Mouse (Mus musculus): ENCODE results near the gene Lrp8. TPM values are rescaled to one million over a fixed set of nuclear protein-coding genes. Genes with fewer than 3 reads are reported as not detected.

Lrp8 gene
- total and polyA plus RNA-seq, 2 experiments from 2014 or later = 35.2 to 78.5 TPM

DNA sequence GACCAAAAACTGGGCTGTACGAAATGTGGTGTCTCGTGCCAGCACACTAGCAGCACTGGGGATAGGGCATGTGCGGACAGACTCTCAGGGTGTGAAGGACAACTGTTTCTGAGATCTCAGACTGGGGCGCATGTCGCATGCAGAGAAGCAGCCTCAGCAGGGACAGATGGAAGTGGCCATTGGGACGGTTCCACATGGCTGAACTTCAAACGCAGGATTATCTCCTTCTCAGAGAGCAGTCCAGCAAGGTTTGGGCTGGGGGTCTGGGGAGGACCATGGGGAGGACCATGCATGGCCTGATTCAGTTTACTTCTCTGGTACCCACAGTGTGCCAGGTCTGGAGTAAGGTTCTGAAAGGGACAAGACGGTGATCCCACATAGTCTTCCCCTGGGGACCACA, 41.6 kb downstream of the Lrp8 start:
- 37% methylated on average over 8 of the region's 8 CpGs for WGBS
- H3K9me3 ChIP-seq (ENCODE audit: low read length) = no peaks in the 10 kb centered on the region
- no peak overlapping the region for H3K4me3 ChIP-seq (ENCODE audit: low read depth, low read length)
- ATAC-seq (ENCODE audit: low FRiP score) = no peak; the same call in 1 of the 2 replicates
- H3K36me3 ChIP-seq (ENCODE audit: insufficient read depth, low read length) = peaks cover 23% of the 10 kb centered on the region
- H3K4me1 ChIP-seq (ENCODE audit: insufficient read depth, low read length) = no peaks in the 10 kb centered on the region
- no peak overlapping the region for H3K27ac ChIP-seq (ENCODE audit: low read depth, low read length)
- H3K27me3 ChIP-seq (ENCODE audit: insufficient read depth, low read length) = no peaks in the 10 kb centered on the region
- peak; percentile 56 for DNase-seq (ENCODE audit: low spot score)
- H3K9ac ChIP-seq (replicated peaks; ENCODE audit: low read length, poor library complexity, severe bottlenecking) = no peak overlapping the region
- TF ChIP-seq CTCF (IDR thresholded peaks at IDR 0.05) = no peak
- no peak overlapping the region for H3K4me2 ChIP-seq (ENCODE audit: low read depth, low read length, poor library complexity, severe bottlenecking)

DNA sequence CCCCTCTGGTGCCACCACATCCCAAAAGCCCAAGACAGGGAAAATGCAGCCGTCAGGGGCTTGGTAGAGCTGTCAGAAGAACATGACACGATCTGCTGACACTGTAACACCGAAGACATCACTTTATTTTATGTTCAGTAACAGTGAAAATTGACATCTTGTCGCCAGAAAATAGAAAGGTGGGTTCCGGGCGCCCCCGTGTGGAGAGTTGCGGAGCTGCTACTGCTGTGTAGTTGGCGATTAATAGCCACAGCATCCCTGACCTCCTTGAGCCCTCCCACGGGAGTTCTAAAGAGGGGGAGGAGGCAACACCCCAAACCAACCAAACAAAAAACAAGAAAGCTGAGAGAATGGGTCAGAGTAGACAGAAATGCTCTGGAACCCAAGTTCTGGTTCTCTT, 42.9 kb downstream of the Lrp8 start:
- H3K36me3 ChIP-seq (ENCODE audit: insufficient read depth, low read length) = peaks cover 35% of the 10 kb centered on the region

GRCm38 (mm10) chr4:107846795-107847194, 44.7 kb downstream of the Lrp8 start:
- 66% methylated on average over 7 of the region's 7 CpGs for WGBS
- Histone ChIP-seq H3K4me2 (ENCODE audit: low read depth, low read length, poor library complexity, severe bottlenecking) (no peak overlapping the region), H3K27me3 (ENCODE audit: insufficient read depth, low read length) (no peaks in the 10 kb centered on the region), H3K9me3 (ENCODE audit: low read length) (no peaks in the 10 kb centered on the region), H3K4me3 (ENCODE audit: low read depth, low read length) (no peak overlapping the region), H3K4me1 (ENCODE audit: insufficient read depth, low read length) (no peaks in the 10 kb centered on the region), H3K36me3 (ENCODE audit: insufficient read depth, low read length) (peaks cover 53% of the 10 kb centered on the region), H3K27ac (ENCODE audit: low read depth, low read length) (no peak overlapping the region), H3K9ac (replicated peaks; ENCODE audit: low read length, poor library complexity, severe bottlenecking) (no peak overlapping the region)
- DNase-seq (ENCODE audit: low spot score) (no peak), ATAC-seq (ENCODE audit: low FRiP score) (no peak)
- no peak for TF ChIP-seq CTCF (IDR thresholded peaks at IDR 0.05)

More for the DNA sequence above, 42.9 kb downstream of the Lrp8 start:
- Histone ChIP-seq H3K9ac (replicated peaks; ENCODE audit: low read length, poor library complexity, severe bottlenecking) (no peak overlapping the region), H3K4me1 (ENCODE audit: insufficient read depth, low read length) (no peaks in the 10 kb centered on the region), H3K4me2 (ENCODE audit: low read depth, low read length, poor library complexity, severe bottlenecking) (no peak overlapping the region), H3K4me3 (ENCODE audit: low read depth, low read length) (no peak overlapping the region), H3K9me3 (ENCODE audit: low read length) (no peaks in the 10 kb centered on the region), H3K27me3 (ENCODE audit: insufficient read depth, low read length) (no peaks in the 10 kb centered on the region), H3K27ac (ENCODE audit: low read depth, low read length) (0 out of 2 replicates have a peak overlapping the region, but pooled peaks have one; percentile 32)
- peak; percentile 92 for TF ChIP-seq CTCF (IDR thresholded peaks at IDR 0.05)
- DNase-seq (ENCODE audit: low spot score) (peak; percentile 69), ATAC-seq (ENCODE audit: low FRiP score) (no peak)
- 1% methylated on average over 10 of the region's 10 CpGs for WGBS

DNA sequence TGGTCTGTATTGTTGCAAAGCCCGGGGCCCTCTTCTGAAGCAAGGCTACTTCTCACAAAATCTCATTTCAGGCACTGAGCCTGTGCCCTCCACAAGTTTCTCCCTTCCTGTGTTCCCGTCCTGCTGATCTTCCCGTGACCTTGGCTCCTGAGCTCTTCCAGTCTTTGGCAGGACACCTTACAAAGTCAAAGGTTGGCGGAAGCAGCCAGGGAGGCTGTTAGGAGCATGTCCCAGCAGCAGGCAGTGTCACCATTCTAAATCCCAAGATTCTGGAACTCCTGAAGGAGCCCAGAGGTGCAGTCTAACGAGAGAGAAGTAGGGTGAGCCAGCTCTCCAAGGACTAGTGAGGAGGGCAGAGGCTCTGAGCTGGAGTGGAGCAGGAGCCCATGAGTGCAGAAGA, 46.5 kb downstream of the Lrp8 start:
- TF ChIP-seq CTCF (IDR thresholded peaks at IDR 0.05) = no peak
- WGBS = 84% methylated on average over 5 of the region's 5 CpGs
- no peaks in the 10 kb centered on the region for H3K27me3 ChIP-seq (ENCODE audit: insufficient read depth, low read length)
- DNase-seq (ENCODE audit: low spot score) (no peak), ATAC-seq (ENCODE audit: low FRiP score) (no peak)
- H3K4me3 ChIP-seq (ENCODE audit: low read depth, low read length) = no peak overlapping the region
- H3K36me3 ChIP-seq (ENCODE audit: insufficient read depth, low read length) = peaks cover 62% of the 10 kb centered on the region
- H3K27ac ChIP-seq (ENCODE audit: low read depth, low read length) = no peak overlapping the region
- no peak overlapping the region for H3K4me2 ChIP-seq (ENCODE audit: low read depth, low read length, poor library complexity, severe bottlenecking)
- no peak overlapping the region for H3K9ac ChIP-seq (replicated peaks; ENCODE audit: low read length, poor library complexity, severe bottlenecking)
- no peaks in the 10 kb centered on the region for H3K9me3 ChIP-seq (ENCODE audit: low read length)
- no peaks in the 10 kb centered on the region for H3K4me1 ChIP-seq (ENCODE audit: insufficient read depth, low read length)

- Histone ChIP-seq H3K4me1 (ENCODE audit: insufficient read depth, low read length) (no peaks in the 10 kb centered on the region), H3K36me3 (ENCODE audit: insufficient read depth, low read length) (peaks cover 73% of the 10 kb centered on the region), H3K4me2 (ENCODE audit: low read depth, low read length, poor library complexity, severe bottlenecking) (no peak overlapping the region), H3K9ac (replicated peaks; ENCODE audit: low read length, poor library complexity, severe bottlenecking) (no peak overlapping the region), H3K9me3 (ENCODE audit: low read length) (no peaks in the 10 kb centered on the region), H3K27ac (ENCODE audit: low read depth, low read length) (no peak overlapping the region), H3K4me3 (ENCODE audit: low read depth, low read length) (no peak overlapping the region), H3K27me3 (ENCODE audit: insufficient read depth, low read length) (no peaks in the 10 kb centered on the region)
- WGBS = 84% methylated on average over 9 of the region's 9 CpGs
- ATAC-seq (ENCODE audit: low FRiP score) (no peak), DNase-seq (ENCODE audit: low spot score) (no peak)
- TF ChIP-seq CTCF (IDR thresholded peaks at IDR 0.05) = no peak
These were observed 47.6 kb downstream of the Lrp8 start for GRCm38 (mm10) chr4:107849621-107850020.

DNA sequence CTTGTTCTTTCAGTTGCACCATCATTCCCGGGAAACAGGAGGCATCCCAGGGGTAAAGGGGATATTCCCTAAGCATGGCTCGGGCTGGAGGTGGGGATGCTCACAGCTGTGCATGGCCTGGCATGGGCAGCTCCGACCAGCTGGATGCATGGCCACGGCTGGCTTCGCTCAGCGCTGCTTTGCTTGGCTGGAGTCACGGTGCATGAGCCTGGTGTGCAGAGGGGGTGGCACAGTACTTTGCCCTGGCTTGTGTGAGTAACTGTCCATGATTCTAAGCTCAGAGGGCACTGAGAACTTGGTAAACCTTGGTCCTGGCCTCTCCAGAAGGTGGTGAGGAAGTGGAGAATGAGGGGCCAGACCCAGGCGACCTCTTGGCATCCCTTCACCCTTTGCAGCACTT, 48.0 kb downstream of the Lrp8 start:
- no peak overlapping the region for H3K9ac ChIP-seq (replicated peaks; ENCODE audit: low read length, poor library complexity, severe bottlenecking)
- H3K4me1 ChIP-seq (ENCODE audit: insufficient read depth, low read length) = no peaks in the 10 kb centered on the region
- no peak overlapping the region for H3K4me2 ChIP-seq (ENCODE audit: low read depth, low read length, poor library complexity, severe bottlenecking)
- 90% methylated on average over 8 of the region's 8 CpGs for whole genome bisulfite sequencing
- H3K9me3 ChIP-seq (ENCODE audit: low read length) = no peaks in the 10 kb centered on the region
- TF ChIP-seq CTCF (IDR thresholded peaks at IDR 0.05) = no peak
- no peak overlapping the region for H3K4me3 ChIP-seq (ENCODE audit: low read depth, low read length)
- no peak overlapping the region for H3K27ac ChIP-seq (ENCODE audit: low read depth, low read length)
- no peaks in the 10 kb centered on the region for H3K27me3 ChIP-seq (ENCODE audit: insufficient read depth, low read length)
- ATAC-seq (ENCODE audit: low FRiP score) (no peak), DNase-seq (ENCODE audit: low spot score) (no peak)
- peaks cover 78% of the 10 kb centered on the region for H3K36me3 ChIP-seq (ENCODE audit: insufficient read depth, low read length)

All from midbrain, postnatal 0 days (tissue).